Mouse (Mus musculus): ENCODE data around the gene Olfr517.

The Olfr517 gene

DNA sequence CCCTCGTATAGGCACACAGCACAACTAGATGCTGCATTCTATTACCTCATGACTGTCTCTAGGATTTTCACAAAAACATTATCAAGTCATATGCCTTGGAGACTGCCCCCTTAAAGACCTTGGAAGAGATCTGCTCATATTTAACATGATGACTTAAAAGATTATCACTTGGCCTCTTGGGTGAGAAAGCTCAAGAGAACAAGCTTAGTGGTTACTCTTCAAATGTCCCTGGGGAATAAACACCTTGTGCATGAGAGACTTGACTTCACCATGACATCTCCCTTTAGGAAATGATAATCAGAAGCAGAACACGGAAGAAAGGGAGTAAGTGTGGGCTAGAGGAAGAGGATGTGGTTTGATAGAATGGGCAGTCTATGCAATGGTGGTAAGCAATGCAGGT, at the start of gene Olfr517:
Olfr517 (minus strand) TSS at position 101 of the 400 bp plus-strand sequence.
- no peak for DNase-seq

DNA sequence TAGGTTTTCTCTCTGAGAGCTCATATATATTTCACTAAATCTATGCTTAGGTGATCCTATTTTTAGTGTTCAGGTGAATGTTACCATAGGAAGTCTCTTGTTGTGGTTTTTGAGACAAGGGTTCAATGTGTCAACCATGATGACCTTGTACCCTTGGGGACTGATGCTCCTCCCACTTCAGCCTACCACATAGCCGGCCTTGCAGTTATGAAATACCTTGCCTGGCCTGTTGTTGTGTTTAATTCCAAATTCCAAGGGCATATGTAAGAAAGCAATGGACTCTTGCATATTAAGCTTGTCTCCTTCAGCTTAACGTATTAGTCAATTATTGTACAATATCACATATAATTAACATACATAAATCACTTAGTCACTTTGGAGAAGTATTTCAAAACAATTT, 31.8 kb upstream of the Olfr517 start:
- no peak for DNase-seq

DNA sequence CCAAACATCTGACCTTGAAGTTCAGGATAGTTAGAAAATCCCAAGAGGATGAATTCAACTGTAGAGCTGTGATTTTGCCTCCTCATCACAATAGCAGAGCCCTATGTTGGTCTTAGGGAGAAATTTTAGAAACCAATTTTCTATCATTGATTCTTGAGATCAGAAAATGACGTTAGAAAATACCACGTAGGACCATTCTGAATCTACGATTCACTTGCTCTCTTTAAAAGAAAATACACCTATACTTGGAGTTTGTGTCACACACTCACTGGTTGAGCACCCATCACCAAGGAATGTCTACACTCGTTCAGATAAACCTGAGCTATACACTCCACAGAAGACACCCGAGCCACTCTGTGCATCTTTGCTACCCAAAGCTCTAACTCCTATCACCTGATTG, 22.1 kb upstream of the Olfr517 start, which contains the start of gene Olfr519:
Olfr519 (minus strand) TSS at position 101 of the 400 bp plus-strand sequence.
- no peak for DNase-seq

DNA sequence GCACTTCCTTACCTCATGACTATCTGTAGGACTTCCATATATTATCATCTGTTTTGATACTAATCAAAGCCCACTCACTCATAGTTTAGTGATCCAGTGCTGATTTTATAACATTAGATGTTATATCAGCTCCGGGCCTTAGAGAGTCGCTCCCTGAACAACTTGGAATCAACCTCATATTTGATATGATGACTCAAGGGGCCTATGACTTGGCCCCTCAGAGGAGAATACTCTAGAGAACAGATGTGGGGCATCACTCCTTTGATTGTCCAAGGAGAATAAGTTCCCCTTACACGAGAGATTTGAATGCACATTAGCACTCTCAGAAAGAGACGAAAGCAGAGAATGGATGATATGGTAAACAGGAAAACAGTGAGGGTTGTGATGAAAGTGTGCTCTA, 12.7 kb upstream of the Olfr517 start, which contains the start of gene Olfr518:
Olfr518 (minus strand) TSS at position 101 of the 400 bp plus-strand sequence.
- no peak for DNase-seq

DNA sequence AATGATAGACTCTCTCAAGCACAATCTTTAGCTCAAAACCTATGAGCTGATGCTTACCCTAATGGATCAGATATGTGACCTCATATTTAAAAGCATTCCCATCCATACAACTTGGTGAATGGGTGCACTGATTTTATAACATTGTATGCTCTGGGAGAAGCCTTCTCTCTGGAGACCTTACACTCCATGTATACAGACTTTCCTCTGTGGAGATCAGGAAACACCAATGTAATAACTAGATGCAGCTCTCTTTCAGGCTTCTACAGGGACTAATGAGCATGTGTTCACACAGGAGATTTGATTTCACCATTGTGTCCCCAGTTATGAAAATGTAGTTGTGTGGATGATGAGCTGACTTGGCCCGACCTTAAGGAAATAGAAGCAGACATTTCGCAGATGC, 21.8 kb downstream of the Olfr517 start, which contains the start of gene Olfr516:
Olfr516 (minus strand) TSS at position 101 of the 400 bp plus-strand sequence.
- no peak for DNase-seq

DNA sequence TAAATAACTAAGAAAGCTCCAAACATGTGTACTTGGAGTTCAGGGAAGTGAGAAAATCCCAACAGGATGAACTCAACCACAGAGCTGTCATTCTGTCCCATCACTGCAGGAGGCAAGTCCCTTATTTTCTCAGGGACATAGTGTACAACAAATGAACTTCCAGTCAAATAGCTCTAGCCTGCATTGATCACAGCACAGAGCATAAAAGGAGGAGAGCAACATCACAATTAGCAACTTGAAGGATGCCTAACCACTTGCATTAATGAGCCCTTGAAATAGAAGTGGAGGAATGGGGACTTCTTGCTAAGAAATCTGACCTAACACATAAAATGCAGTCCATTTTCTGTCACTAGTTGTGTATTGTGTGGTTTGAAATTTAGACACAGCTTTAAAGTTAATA, 46.3 kb downstream of the Olfr517 start, which contains the start of gene Olfr514:
Olfr514 (minus strand) TSS at position 101 of the 400 bp plus-strand sequence.
- DNase-seq, result no peak
